Mouse (Mus musculus): ENCODE measurements at regions not wholly inside any gene's neighbourhood (a gene's known extent, or its start where the extent isn't known, plus 50 kb on each side); places are given as distances from the start of the nearest gene placed in this dataset.
A peak's percentile ranks its signal among the peaks of the same experiment; 100 is the strongest.

- Histone ChIP-seq H3K27ac (ENCODE audit: low read depth, low read length) (peak overlapping the region; percentile 30; the same call in 1 of the 2 replicates), H3K36me3 (ENCODE audit: control insufficient read depth, insufficient read depth) (no peaks in the 10 kb centered on the region), H3K9ac (ENCODE audit: low read depth, low read length) (no peak overlapping the region), H3K4me3 (ENCODE audit: low read depth, low read length) (no peak overlapping the region), H3K27me3 (replicated peaks; ENCODE audit: control insufficient read depth, insufficient read depth, low read length) (no peaks in the 10 kb centered on the region), H3K4me2 (replicated peaks; ENCODE audit: low read depth) (no peak overlapping the region; the same call in 1 of the 2 replicates), H3K9me3 (ENCODE audit: control insufficient read depth) (no peaks in the 10 kb centered on the region), H3K4me1 (replicated peaks; ENCODE audit: control insufficient read depth, insufficient read depth, low read length) (peaks cover 3% of the 10 kb centered on the region)
- peak; percentile 23; the same call in 1 of the 2 replicates for ATAC-seq
- WGBS = 9% methylated on average over 7 of the region's 7 CpGs
- TF ChIP-seq CTCF (IDR thresholded peaks at IDR 0.05; ENCODE audit: low read depth) = no peak
These were observed 123.1 kb downstream of the Ets2 start for GRCm38 (mm10) chr16:95824720-95825534.

GRCm38 (mm10) chr16:95823803-95824202 is 121.9 kb downstream of the Ets2 start:
- no peaks in the 10 kb centered on the region for H3K9me3 ChIP-seq (ENCODE audit: control insufficient read depth)
- no peaks in the 10 kb centered on the region for H3K27me3 ChIP-seq (replicated peaks; ENCODE audit: control insufficient read depth, insufficient read depth, low read length)
- WGBS = 60% methylated on average over 6 of the region's 6 CpGs
- no peak for ATAC-seq
- no peaks in the 10 kb centered on the region for H3K36me3 ChIP-seq (ENCODE audit: control insufficient read depth, insufficient read depth)
- peaks cover 3% of the 10 kb centered on the region for H3K4me1 ChIP-seq (replicated peaks; ENCODE audit: control insufficient read depth, insufficient read depth, low read length)
- TF ChIP-seq CTCF (IDR thresholded peaks at IDR 0.05; ENCODE audit: low read depth) = no peak
- H3K9ac ChIP-seq (ENCODE audit: low read depth, low read length) = no peak overlapping the region
- no peak overlapping the region for H3K4me2 ChIP-seq (replicated peaks; ENCODE audit: low read depth)
- H3K27ac ChIP-seq (ENCODE audit: low read depth, low read length) = no peak overlapping the region
- no peak overlapping the region for H3K4me3 ChIP-seq (ENCODE audit: low read depth, low read length)

- 69% methylated on average over 7 of the region's 7 CpGs for WGBS
- TF ChIP-seq CTCF (IDR thresholded peaks at IDR 0.05; ENCODE audit: low read depth) = no peak
- Histone ChIP-seq H3K4me1 (replicated peaks; ENCODE audit: control insufficient read depth, insufficient read depth, low read length) (peaks cover 3% of the 10 kb centered on the region), H3K4me2 (replicated peaks; ENCODE audit: low read depth) (no peak overlapping the region), H3K9me3 (ENCODE audit: control insufficient read depth) (no peaks in the 10 kb centered on the region), H3K9ac (ENCODE audit: low read depth, low read length) (no peak overlapping the region), H3K27me3 (replicated peaks; ENCODE audit: control insufficient read depth, insufficient read depth, low read length) (no peaks in the 10 kb centered on the region), H3K36me3 (ENCODE audit: control insufficient read depth, insufficient read depth) (no peaks in the 10 kb centered on the region), H3K27ac (ENCODE audit: low read depth, low read length) (no peak overlapping the region), H3K4me3 (ENCODE audit: low read depth, low read length) (no peak overlapping the region)
- no peak for ATAC-seq
These were observed 119.2 kb downstream of the Ets2 start for GRCm38 (mm10) chr16:95821080-95821479.

- Histone ChIP-seq H3K36me3 (ENCODE audit: control insufficient read depth, insufficient read depth) (no peaks in the 10 kb centered on the region), H3K4me3 (ENCODE audit: low read depth, low read length) (no peak overlapping the region), H3K9ac (ENCODE audit: low read depth, low read length) (no peak overlapping the region), H3K4me2 (replicated peaks; ENCODE audit: low read depth) (no peak overlapping the region), H3K9me3 (ENCODE audit: control insufficient read depth) (no peaks in the 10 kb centered on the region), H3K27me3 (replicated peaks; ENCODE audit: control insufficient read depth, insufficient read depth, low read length) (no peaks in the 10 kb centered on the region), H3K4me1 (replicated peaks; ENCODE audit: control insufficient read depth, insufficient read depth, low read length) (peaks cover 3% of the 10 kb centered on the region), H3K27ac (ENCODE audit: low read depth, low read length) (no peak overlapping the region)
- 67% methylated on average over 8 of the region's 8 CpGs for WGBS
- ATAC-seq = 0 out of 2 replicates have a peak, but pooled peaks have one; percentile 5
- TF ChIP-seq CTCF (IDR thresholded peaks at IDR 0.05; ENCODE audit: low read depth) = peak; percentile 23; the same call in 1 of the 2 replicates
These were observed 118.7 kb downstream of the Ets2 start for GRCm38 (mm10) chr16:95820606-95821005.

GRCm38 (mm10) chr16:95820013-95820412 is 118.1 kb downstream of the Ets2 start:
- 33% methylated on average over 1 of the region's 1 CpGs for WGBS
- H3K4me1 ChIP-seq (replicated peaks; ENCODE audit: control insufficient read depth, insufficient read depth, low read length) = peaks cover 3% of the 10 kb centered on the region
- no peaks in the 10 kb centered on the region for H3K36me3 ChIP-seq (ENCODE audit: control insufficient read depth, insufficient read depth)
- no peak overlapping the region for H3K9ac ChIP-seq (ENCODE audit: low read depth, low read length)
- ATAC-seq = peak; percentile 99
- TF ChIP-seq CTCF (IDR thresholded peaks at IDR 0.05; ENCODE audit: low read depth) = no peak
- no peak overlapping the region for H3K4me3 ChIP-seq (ENCODE audit: low read depth, low read length)
- no peaks in the 10 kb centered on the region for H3K9me3 ChIP-seq (ENCODE audit: control insufficient read depth)
- H3K27me3 ChIP-seq (replicated peaks; ENCODE audit: control insufficient read depth, insufficient read depth, low read length) = no peaks in the 10 kb centered on the region
- H3K27ac ChIP-seq (ENCODE audit: low read depth, low read length) = no peak overlapping the region
- no peak overlapping the region for H3K4me2 ChIP-seq (replicated peaks; ENCODE audit: low read depth)

- no peaks in the 10 kb centered on the region for H3K36me3 ChIP-seq (ENCODE audit: control insufficient read depth, insufficient read depth)
- ATAC-seq = no peak
- H3K9me3 ChIP-seq (ENCODE audit: control insufficient read depth) = no peaks in the 10 kb centered on the region
- no peaks in the 10 kb centered on the region for H3K4me1 ChIP-seq (replicated peaks; ENCODE audit: control insufficient read depth, insufficient read depth, low read length)
- no peak overlapping the region for H3K27ac ChIP-seq (ENCODE audit: low read depth, low read length)
- no peak overlapping the region for H3K4me2 ChIP-seq (replicated peaks; ENCODE audit: low read depth)
- H3K27me3 ChIP-seq (replicated peaks; ENCODE audit: control insufficient read depth, insufficient read depth, low read length) = no peaks in the 10 kb centered on the region
- H3K9ac ChIP-seq (ENCODE audit: low read depth, low read length) = no peak overlapping the region
- WGBS = 95% methylated on average over 13 of the region's 13 CpGs
- no peak for TF ChIP-seq CTCF (IDR thresholded peaks at IDR 0.05; ENCODE audit: low read depth)
- H3K4me3 ChIP-seq (ENCODE audit: low read depth, low read length) = no peak overlapping the region
These were observed 114.1 kb downstream of the Ets2 start for GRCm38 (mm10) chr16:95815966-95816365.

Data from intestine, postnatal 0 days (tissue).